Mouse (Mus musculus) C2C12 (cell line): Measurements from ENCODE around the gene Xxylt1.

Experiments used
- FOSL1 ChIP-seq: IDR thresholded peaks from one replicate; pipeline ENCODE4 v1.8.0; 2011; ENCODE audit warnings: mild to moderate bottlenecking, low read length; ENCODE audit not compliant: poor library complexity, insufficient read depth, severe bottlenecking
- USF1 ChIP-seq: IDR thresholded peaks from one replicate; pipeline ENCODE4 v1.6.1; 2011; ENCODE audit warnings: low read depth, mild to moderate bottlenecking, control low read depth, moderate library complexity

DNA sequence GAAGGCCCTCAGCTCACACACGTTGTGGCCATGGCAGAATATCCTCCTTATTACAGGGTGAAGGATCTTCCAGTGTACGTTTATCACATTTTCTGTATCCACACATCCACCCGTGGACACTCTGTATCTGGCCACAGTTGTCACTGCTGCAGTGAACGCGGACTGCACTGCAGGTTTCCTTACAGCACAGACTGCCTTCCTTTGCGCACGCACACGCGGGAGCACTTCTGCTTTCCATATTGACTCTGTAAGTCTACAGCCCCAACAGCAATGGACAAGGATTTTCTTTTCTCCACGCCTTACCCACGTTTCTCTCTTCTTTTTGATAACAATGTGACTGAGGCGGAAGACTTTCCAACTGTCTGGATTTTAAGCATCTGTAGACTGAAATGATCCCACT, 106.7 kb downstream of the Xxylt1 start:
- TF ChIP-seq FOSL1: no peak
- no peak for TF ChIP-seq USF1
